Mouse (Mus musculus): Measurements from ENCODE around the gene Hsf4. TPM values are rescaled to one million over a fixed set of nuclear protein-coding genes. Genes with fewer than 3 reads are reported as not detected.

Gene Hsf4
- polyA plus RNA-seq, 1 experiment from 2014 or later = 0.32 TPM

DNA sequence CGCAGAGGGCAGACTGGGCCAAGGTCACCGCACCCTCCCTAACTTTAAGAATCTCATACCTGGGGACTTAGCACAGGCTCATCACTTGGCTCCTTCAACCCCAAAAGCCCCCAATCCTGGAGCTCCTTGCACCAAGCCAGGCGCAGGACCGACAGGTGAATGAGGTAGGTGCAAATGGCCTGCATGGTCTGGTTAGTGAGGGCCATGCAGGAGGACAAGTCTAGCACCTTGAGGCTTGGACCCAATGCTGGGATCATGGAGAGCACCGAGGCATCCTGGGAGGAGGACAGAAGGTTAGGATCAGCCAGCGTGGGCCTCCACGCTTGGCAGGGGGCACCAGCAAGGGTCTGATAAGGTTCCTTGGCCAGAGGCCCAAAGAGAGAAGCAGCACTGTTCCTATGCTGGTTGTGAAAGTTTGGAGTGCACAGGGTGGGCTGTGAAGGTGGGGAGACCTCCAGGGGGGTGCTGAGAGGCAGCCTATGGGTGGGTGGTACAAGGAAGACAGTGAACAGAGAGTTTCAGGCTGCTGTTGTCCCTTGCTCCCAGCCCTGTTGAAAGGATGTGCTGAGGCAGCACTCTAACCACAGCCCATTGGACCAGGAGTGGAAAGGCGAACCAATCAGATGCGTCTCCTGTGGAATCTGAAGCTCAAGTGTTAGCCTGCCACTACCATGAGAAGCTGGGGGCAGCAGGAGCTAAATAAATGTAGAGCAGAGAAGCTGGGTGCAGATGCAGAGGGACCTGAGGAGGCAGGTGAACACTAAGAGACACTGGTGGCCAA, 44.2 kb downstream of the Hsf4 start:
- Histone ChIP-seq H3K36me3 (peaks cover 93% of the 10 kb centered on the region), H3K4me2 (no peak overlapping the region), H3K4me1 (replicated peaks) (no peaks in the 10 kb centered on the region), H3K27ac (replicated peaks) (no peak overlapping the region), H3K27me3 (no peaks in the 10 kb centered on the region), H3K4me3 (no peak overlapping the region), H3K9ac (no peak overlapping the region), H3K9me3 (no peaks in the 10 kb centered on the region)
- whole genome bisulfite sequencing = 81% methylated on average over 9 of the region's 9 CpGs
- ATAC-seq (ENCODE audit: low read depth) = 0 out of 2 replicates have a peak, but pooled peaks have one; percentile 34

DNA sequence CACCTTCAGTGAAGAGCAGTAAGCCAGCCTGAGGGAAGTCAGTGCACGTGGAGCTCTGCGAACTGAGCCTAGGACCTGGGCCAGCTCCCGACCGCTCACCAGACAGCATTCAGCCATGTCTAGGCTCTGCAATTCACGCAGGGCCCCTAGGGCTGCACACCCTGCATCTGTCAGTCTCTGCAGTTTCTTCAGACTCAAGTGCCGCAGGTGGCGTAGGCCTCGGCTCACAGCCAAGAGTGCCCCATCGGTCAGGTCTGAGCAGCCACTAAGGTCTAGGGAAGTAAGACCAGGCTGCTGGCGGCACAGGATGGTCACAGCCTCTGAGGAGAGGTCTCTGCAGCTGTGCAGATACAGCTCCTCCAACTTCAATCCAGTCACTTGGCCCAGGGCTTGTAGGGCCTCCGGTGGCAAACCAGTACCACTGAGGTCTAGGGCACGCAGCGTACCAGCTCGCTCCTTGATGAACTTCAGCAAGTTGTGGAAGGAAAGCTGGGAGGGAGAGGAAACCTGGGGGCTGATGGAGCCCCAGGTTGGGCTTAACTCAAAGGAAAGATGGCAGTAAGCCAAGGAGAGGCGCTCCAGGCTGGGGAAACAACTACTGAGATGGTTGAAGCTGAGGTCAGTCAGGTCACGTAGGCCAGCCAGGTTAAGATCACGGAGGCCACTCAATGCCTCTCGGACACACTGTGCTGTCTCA, 45.6 kb downstream of the Hsf4 start:
- Histone ChIP-seq H3K36me3 (peaks cover 95% of the 10 kb centered on the region), H3K4me3 (no peak overlapping the region), H3K4me2 (no peak overlapping the region), H3K9me3 (no peaks in the 10 kb centered on the region), H3K27me3 (no peaks in the 10 kb centered on the region), H3K4me1 (replicated peaks) (no peaks in the 10 kb centered on the region), H3K9ac (no peak overlapping the region), H3K27ac (replicated peaks) (no peak overlapping the region)
- no peak for ATAC-seq (ENCODE audit: low read depth)
- WGBS = 92% methylated on average over 18 of the region's 18 CpGs

- Histone ChIP-seq H3K4me2 (no peak overlapping the region), H3K9ac (peak overlapping the region; percentile 22; the same call in 1 of the 2 replicates), H3K9me3 (no peaks in the 10 kb centered on the region), H3K36me3 (peaks cover 80% of the 10 kb centered on the region), H3K27ac (replicated peaks) (no peak overlapping the region), H3K27me3 (no peaks in the 10 kb centered on the region), H3K4me1 (replicated peaks) (no peaks in the 10 kb centered on the region), H3K4me3 (no peak overlapping the region)
- ATAC-seq (ENCODE audit: low read depth) = no peak
- WGBS = 81% methylated on average over 4 of the region's 4 CpGs
These were observed 48.3 kb downstream of the Hsf4 start for GRCm38 (mm10) chr8:105317941-105318340.

- Histone ChIP-seq H3K9me3 (no peaks in the 10 kb centered on the region), H3K4me2 (no peak overlapping the region), H3K36me3 (peaks cover 77% of the 10 kb centered on the region), H3K27ac (replicated peaks) (no peak overlapping the region), H3K4me3 (no peak overlapping the region), H3K27me3 (no peaks in the 10 kb centered on the region), H3K4me1 (replicated peaks) (no peaks in the 10 kb centered on the region), H3K9ac (no peak overlapping the region)
- no peak for ATAC-seq (ENCODE audit: low read depth)
- 82% methylated on average over 11 of the region's 11 CpGs for WGBS
These were observed 49.1 kb downstream of the Hsf4 start for GRCm38 (mm10) chr8:105318662-105319190.

DNA sequence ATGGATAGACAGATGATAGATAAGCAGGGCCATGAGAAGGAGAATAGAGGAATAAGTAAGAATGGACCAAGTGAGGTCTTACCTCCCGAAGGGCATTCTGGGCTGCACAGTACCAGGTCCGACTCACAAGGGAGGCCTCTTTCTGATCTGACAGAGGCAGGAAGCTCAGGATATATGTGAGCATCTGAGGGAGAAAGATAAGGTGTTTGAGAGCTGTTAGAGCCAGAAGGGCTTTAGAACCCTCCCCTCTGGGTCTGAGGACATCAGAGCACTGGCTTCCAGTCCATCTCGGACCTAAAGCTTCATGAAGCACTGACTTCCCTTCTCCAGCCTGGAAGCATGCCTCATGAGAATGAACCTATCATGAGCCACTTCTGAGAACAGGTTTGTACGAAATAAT, 53.6 kb downstream of the Hsf4 start:
- Histone ChIP-seq H3K9me3 (no peaks in the 10 kb centered on the region), H3K27ac (replicated peaks) (no peak overlapping the region), H3K9ac (no peak overlapping the region), H3K4me1 (replicated peaks) (peaks cover 27% of the 10 kb centered on the region), H3K27me3 (no peaks in the 10 kb centered on the region), H3K36me3 (peaks cover 40% of the 10 kb centered on the region), H3K4me2 (no peak overlapping the region), H3K4me3 (no peak overlapping the region)
- no peak for ATAC-seq (ENCODE audit: low read depth)
- WGBS = 93% methylated on average over 4 of the region's 4 CpGs

MicroRNAs encoded within 50 kb of the gene (microRNA counts, 519-probe panel; counts per million panel counts)
- microRNA mmu-miR-328 = 3,364 counts per million, percentile 45 among the panel's probes with 10 or more counts

Small RNA genes lying within 50 kb of the gene (microRNA-seq; reads per million reads assigned to microRNA genes)
- gene Gm27320 = not detected
- 230 reads per million, percentile 65 among the genes with 10 or more reads in this experiment for gene Mir328

Other genes with a start within 250 kb of the Hsf4 start
- not detected in 2 replicates for gene Ces3a, start 221.2 kb upstream of the Hsf4 start, polyA plus RNA-seq (2015; fragmentation: Nextera tagmentation; extraction: Ambion mirVana)
- not detected in 2 replicates for gene Ces3b, start 186.0 kb upstream of the Hsf4 start, polyA plus RNA-seq (2015; fragmentation: Nextera tagmentation; extraction: Ambion mirVana)
- gene Ces4a, start 138.0 kb upstream of the Hsf4 start, polyA plus RNA-seq (2015; fragmentation: Nextera tagmentation; extraction: Ambion mirVana) = not detected in 2 replicates
- 59.1 and 66.6 TPM in 2 replicates for gene Cbfb, start 99.1 kb upstream of the Hsf4 start, polyA plus RNA-seq (2015; fragmentation: Nextera tagmentation; extraction: Ambion mirVana)
- gene D230025D16Rik, start 44.7 kb upstream of the Hsf4 start, polyA plus RNA-seq (2015; fragmentation: Nextera tagmentation; extraction: Ambion mirVana) = 27.3 and 27.5 TPM in 2 replicates
- 7.4 and 8.8 TPM in 2 replicates for gene B3gnt9, start 14.6 kb upstream of the Hsf4 start, polyA plus RNA-seq (2015; fragmentation: Nextera tagmentation; extraction: Ambion mirVana)
- gene Tradd, start 5.2 kb upstream of the Hsf4 start, polyA plus RNA-seq (2015; fragmentation: Nextera tagmentation; extraction: Ambion mirVana) = 21.4 and 25.0 TPM in 2 replicates
- 1.8 and 2.0 TPM in 2 replicates for gene Fbxl8, start 5.2 kb upstream of the Hsf4 start, polyA plus RNA-seq (2015; fragmentation: Nextera tagmentation; extraction: Ambion mirVana)
- 5.3 and 6.9 TPM in 2 replicates for gene Nol3, start 6.3 kb downstream of the Hsf4 start, polyA plus RNA-seq (2015; fragmentation: Nextera tagmentation; extraction: Ambion mirVana)
- 120 and 124 TPM in 2 replicates for gene 4931428F04Rik, start 20.1 kb downstream of the Hsf4 start, polyA plus RNA-seq (2015; fragmentation: Nextera tagmentation; extraction: Ambion mirVana)
- gene Exoc3l, start 26.3 kb downstream of the Hsf4 start, polyA plus RNA-seq (2015; fragmentation: Nextera tagmentation; extraction: Ambion mirVana) = 12.8 and 14.3 TPM in 2 replicates
- gene E2f4, start 27.9 kb downstream of the Hsf4 start, polyA plus RNA-seq (2015; fragmentation: Nextera tagmentation; extraction: Ambion mirVana) = 49.3 and 51.8 TPM in 2 replicates
- 0.92 and 1.4 TPM in 2 replicates for gene Elmo3, start 35.8 kb downstream of the Hsf4 start, polyA plus RNA-seq (2015; fragmentation: Nextera tagmentation; extraction: Ambion mirVana)
- 1.2 and 1.3 TPM in 2 replicates for gene Lrrc29, start 56.5 kb downstream of the Hsf4 start, polyA plus RNA-seq (2015; fragmentation: Nextera tagmentation; extraction: Ambion mirVana)
- gene Tmem208, start 56.6 kb downstream of the Hsf4 start, polyA plus RNA-seq (2015; fragmentation: Nextera tagmentation; extraction: Ambion mirVana) = 148 and 151 TPM in 2 replicates
- gene Fhod1, start 78.2 kb downstream of the Hsf4 start, polyA plus RNA-seq (2015; fragmentation: Nextera tagmentation; extraction: Ambion mirVana) = 0.28 and 0.63 TPM in 2 replicates
- 5.4 and 7.1 TPM in 2 replicates for gene Slc9a5, start 79.0 kb downstream of the Hsf4 start, polyA plus RNA-seq (2015; fragmentation: Nextera tagmentation; extraction: Ambion mirVana)
- gene Plekhg4, start 103.5 kb downstream of the Hsf4 start, polyA plus RNA-seq (2015; fragmentation: Nextera tagmentation; extraction: Ambion mirVana) = 0.60 and 0.62 TPM in 2 replicates
- not detected in 2 replicates for gene Kctd19, start 143.7 kb downstream of the Hsf4 start, polyA plus RNA-seq (2015; fragmentation: Nextera tagmentation; extraction: Ambion mirVana)
- 0.65 and 0.92 TPM in 2 replicates for gene Lrrc36, start 143.8 kb downstream of the Hsf4 start, polyA plus RNA-seq (2015; fragmentation: Nextera tagmentation; extraction: Ambion mirVana)
- gene Tppp3, start 201.7 kb downstream of the Hsf4 start, polyA plus RNA-seq (2015; fragmentation: Nextera tagmentation; extraction: Ambion mirVana) = 239 and 296 TPM in 2 replicates
- 27.8 and 31.9 TPM in 2 replicates for gene Zdhhc1, start 227.1 kb downstream of the Hsf4 start, polyA plus RNA-seq (2015; fragmentation: Nextera tagmentation; extraction: Ambion mirVana)
- gene Hsd11b2, start 249.0 kb downstream of the Hsf4 start, polyA plus RNA-seq (2015; fragmentation: Nextera tagmentation; extraction: Ambion mirVana) = 5.4 and 5.5 TPM in 2 replicates